Mouse (Mus musculus) cerebellum, adult (tissue): Measurements from ENCODE around the gene Rpgr.
A peak's percentile ranks its signal among the peaks of the same experiment; 100 is the strongest.

ENCODE experiments used
- ATAC-seq: cut with Nextera tagmentation; 2 replicates; pipeline ENCODE4 v1.9.2; 2017; ENCODE audit warnings: mild to moderate bottlenecking, moderate library complexity, mixed read lengths; ENCODE audit not compliant: insufficient number of reproducible peaks, low FRiP score, low TSS enrichment

Rpgr gene

GRCm38 (mm10) chrX:10216410-10216949 is at the start of gene Rpgr:
Rpgr (minus strand) TSS chrX:10216920.
- ATAC-seq = peak; percentile 97

GRCm38 (mm10) chrX:10258260-10258659 is 41.5 kb upstream of the Rpgr start:
- no peak for ATAC-seq

GRCm38 (mm10) chrX:10257774-10258173 is 41.1 kb upstream of the Rpgr start:
- no peak for ATAC-seq

- no peak for ATAC-seq
These were observed 35.3 kb upstream of the Rpgr start, which contains the start of gene Otc for GRCm38 (mm10) chrX:10251852-10252504. Otc (plus strand) TSS chrX:10252305.

GRCm38 (mm10) chrX:10251357-10251756 is 34.6 kb upstream of the Rpgr start:
- ATAC-seq = no peak

- ATAC-seq = no peak
These were observed 27.2 kb upstream of the Rpgr start for GRCm38 (mm10) chrX:10243916-10244315.

- no peak for ATAC-seq
These were observed 22.8 kb upstream of the Rpgr start for GRCm38 (mm10) chrX:10239515-10239914.

GRCm38 (mm10) chrX:10234617-10235016 is 17.9 kb upstream of the Rpgr start:
- ATAC-seq = no peak

- ATAC-seq = peak; percentile 20; the same call in 1 of the 2 replicates
These were observed 16.3 kb upstream of the Rpgr start for GRCm38 (mm10) chrX:10233051-10233450.

GRCm38 (mm10) chrX:10219281-10219680 is 2.6 kb upstream of the Rpgr start:
- ATAC-seq = 0 out of 2 replicates have a peak, but pooled peaks have one; percentile 29

- 0 out of 2 replicates have a peak, but pooled peaks have one; percentile 22 for ATAC-seq
These were observed 748 bp downstream of the Rpgr start for GRCm38 (mm10) chrX:10215972-10216371.

GRCm38 (mm10) chrX:10205937-10206336 is 10.8 kb downstream of the Rpgr start:
- no peak for ATAC-seq

- no peak for ATAC-seq
These were observed 15.4 kb downstream of the Rpgr start for GRCm38 (mm10) chrX:10201289-10201688.

GRCm38 (mm10) chrX:10152390-10152789 is 64.3 kb downstream of the Rpgr start:
- ATAC-seq = no peak

GRCm38 (mm10) chrX:10117065-10117719 is 99.5 kb downstream of the Rpgr start, which contains the start of gene Srpx:
Srpx (minus strand) TSS chrX:10117709.
- no peak for ATAC-seq

GRCm38 (mm10) chrX:10115780-10116179 is 100.9 kb downstream of the Rpgr start:
- no peak for ATAC-seq

- no peak for ATAC-seq
These were observed 106.0 kb downstream of the Rpgr start for GRCm38 (mm10) chrX:10110736-10111135.

- ATAC-seq = no peak
These were observed 108.2 kb downstream of the Rpgr start for GRCm38 (mm10) chrX:10108558-10108957.

- no peak for ATAC-seq
These were observed 111.2 kb downstream of the Rpgr start for GRCm38 (mm10) chrX:10105475-10105874.

GRCm38 (mm10) chrX:10102739-10103138 is 114.0 kb downstream of the Rpgr start:
- no peak for ATAC-seq

GRCm38 (mm10) chrX:10095797-10096196 is 120.9 kb downstream of the Rpgr start:
- ATAC-seq = no peak
